Mouse (Mus musculus) lung, embryonic 14.5 days (tissue): ENCODE measurements at regions not wholly inside any gene's neighbourhood (a gene's known extent, or its start where the extent isn't known, plus 50 kb on each side); places are given as distances from the start of the nearest gene placed in this dataset.

Experiments used
- ATAC-seq: fragments of 200-750 bp; cut with Nextera tagmentation; 2 replicates; pipeline ENCODE4 v1.8.0; 2017; ENCODE audit warnings: mild to moderate bottlenecking, moderate TSS enrichment, moderate library complexity; ENCODE audit not compliant: insufficient read depth
- DNase-seq: peaks from one replicate; pipeline ENCODE4 v3.0.0-alpha.2; 2015
- H3K27ac ChIP-seq: fragments of 300-500 bp; sonication (generic); 2 replicates; pipeline ENCODE4 v1.5.1; 2014; ENCODE audit warnings: low read depth, mild to moderate bottlenecking, moderate library complexity
- H3K27me3 ChIP-seq: fragments of 300-500 bp; sonication (generic); 2 replicates; pipeline ENCODE4 v1.6.1; 2014; ENCODE audit warnings: low read length, control low read depth; ENCODE audit not compliant: insufficient read depth
- H3K36me3 ChIP-seq: fragments of 300-500 bp; sonication (generic); 2 replicates; pipeline ENCODE4 v1.6.1; 2014; ENCODE audit warnings: control low read depth; ENCODE audit not compliant: insufficient read depth
- H3K4me1 ChIP-seq: fragments of 300-500 bp; sonication (generic); 2 replicates; pipeline ENCODE4 v1.6.1; 2014; ENCODE audit warnings: antibody characterized with exemption, control low read depth; ENCODE audit not compliant: insufficient read depth
- H3K4me2 ChIP-seq: fragments of 300-500 bp; sonication (generic); 2 replicates; pipeline ENCODE4 v1.6.1; 2014; ENCODE audit warnings: mild to moderate bottlenecking
- H3K4me3 ChIP-seq: fragments of 300-500 bp; sonication (generic); 2 replicates; pipeline ENCODE4 v1.5.1; 2014; ENCODE audit warnings: low read depth, low read length
- H3K9ac ChIP-seq: fragments of 300-500 bp; sonication (generic); 2 replicates; pipeline ENCODE4 v1.6.1; 2014
- H3K9me3 ChIP-seq: fragments of 300-500 bp; sonication (generic); 2 replicates; pipeline ENCODE4 v1.6.1; 2016; ENCODE audit warnings: low read depth, low read length, control low read depth
- CTCF ChIP-seq: IDR thresholded peaks from 2 replicates; pipeline ENCODE4 v1.5.1; 2016; ENCODE audit warnings: antibody characterized with exemption, low read depth
- WGBS: fragments of 180-500 bp; shearing (Covaris S2); extraction: QIAGEN DNeasy Blood & Tissue Kit; methylation state at CpG from one replicate; pipeline ENCODE4 v1.1.7; 2014; 5-methylcytosine and 5-hydroxymethylcytosine counted together

DNA sequence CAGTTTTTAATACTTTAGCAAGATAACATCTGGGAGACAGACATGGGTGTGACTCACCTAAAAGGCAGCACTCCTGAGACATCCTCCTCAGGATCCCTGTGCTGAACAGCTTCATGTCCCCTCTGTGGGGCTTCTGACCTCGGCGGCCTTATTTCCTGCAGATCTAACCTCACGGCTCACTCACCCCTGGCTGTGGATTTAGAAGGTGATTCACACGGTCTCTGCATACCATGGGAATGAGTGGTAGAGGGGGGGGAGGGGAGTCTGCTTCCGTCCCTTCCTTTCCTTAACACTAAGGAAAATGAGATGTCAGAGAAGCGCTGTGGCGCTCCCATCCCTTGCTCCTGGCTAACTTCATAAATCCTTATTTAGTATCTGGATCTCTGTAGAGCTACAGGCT, 123.1 kb upstream of the Klf14 start:
- Histone ChIP-seq H3K4me3 (no peak overlapping the region), H3K36me3 (no peaks in the 10 kb centered on the region), H3K9me3 (no peaks in the 10 kb centered on the region), H3K9ac (no peak overlapping the region), H3K4me2 (no peak overlapping the region), H3K4me1 (peaks cover 9% of the 10 kb centered on the region; the same call in 1 of the 2 replicates), H3K27me3 (no peaks in the 10 kb centered on the region), H3K27ac (no peak overlapping the region)
- DNase-seq (no peak), ATAC-seq (no peak)
- WGBS: 54% methylated on average over 7 of the region's 7 CpGs
- TF ChIP-seq CTCF: no peak

DNA sequence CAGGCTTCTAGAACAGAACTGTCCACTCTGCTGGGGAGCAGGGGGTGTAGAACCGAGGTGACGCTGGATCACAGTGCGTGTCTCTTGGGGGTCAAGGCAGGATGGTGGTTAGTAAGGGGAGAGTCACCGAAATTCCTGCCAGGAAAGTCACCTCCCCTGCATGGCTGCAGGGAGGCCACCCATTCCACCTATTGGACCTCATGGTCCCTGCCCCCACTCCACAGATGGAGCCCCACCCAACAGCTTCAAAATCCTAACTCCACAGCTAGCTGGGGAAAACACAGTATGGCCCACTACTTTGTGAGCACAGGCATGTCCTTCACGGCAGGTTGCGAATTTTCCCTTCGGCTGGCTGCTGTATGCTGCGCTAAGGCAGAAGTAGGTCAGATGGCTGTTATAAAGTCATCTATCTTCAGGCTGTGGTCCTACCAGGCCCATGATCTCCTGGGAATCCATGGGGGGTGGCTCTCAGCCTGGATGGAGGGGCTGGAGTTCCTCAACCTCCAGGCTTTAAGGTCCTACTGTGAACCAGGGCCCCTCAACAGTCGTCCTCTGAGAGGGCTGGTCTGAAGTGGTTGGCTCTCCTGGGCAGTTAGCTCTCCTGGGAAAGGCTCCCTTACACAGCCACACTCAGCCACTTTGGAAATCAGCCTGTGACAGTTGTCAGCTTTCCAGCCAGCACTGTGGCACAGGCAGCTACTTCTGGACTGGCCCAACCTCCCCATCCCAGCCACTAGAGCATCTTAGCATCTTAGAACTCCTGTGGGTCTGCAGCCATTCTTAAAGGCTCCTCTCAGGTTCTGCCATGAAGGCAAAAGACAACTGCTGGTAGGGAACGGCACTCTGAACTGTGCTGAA, 124.0 kb upstream of the Klf14 start:
- H3K4me1 ChIP-seq: peaks cover 12% of the 10 kb centered on the region; the same call in 1 of the 2 replicates
- no peaks in the 10 kb centered on the region for H3K36me3 ChIP-seq
- ATAC-seq: no peak
- no peak for DNase-seq
- no peak overlapping the region for H3K4me2 ChIP-seq
- H3K27ac ChIP-seq: no peak overlapping the region
- H3K9me3 ChIP-seq: no peaks in the 10 kb centered on the region
- H3K9ac ChIP-seq: no peak overlapping the region
- 77% methylated on average over 10 of the region's 10 CpGs for WGBS
- no peak overlapping the region for H3K4me3 ChIP-seq
- H3K27me3 ChIP-seq: no peaks in the 10 kb centered on the region
- TF ChIP-seq CTCF: no peak

DNA sequence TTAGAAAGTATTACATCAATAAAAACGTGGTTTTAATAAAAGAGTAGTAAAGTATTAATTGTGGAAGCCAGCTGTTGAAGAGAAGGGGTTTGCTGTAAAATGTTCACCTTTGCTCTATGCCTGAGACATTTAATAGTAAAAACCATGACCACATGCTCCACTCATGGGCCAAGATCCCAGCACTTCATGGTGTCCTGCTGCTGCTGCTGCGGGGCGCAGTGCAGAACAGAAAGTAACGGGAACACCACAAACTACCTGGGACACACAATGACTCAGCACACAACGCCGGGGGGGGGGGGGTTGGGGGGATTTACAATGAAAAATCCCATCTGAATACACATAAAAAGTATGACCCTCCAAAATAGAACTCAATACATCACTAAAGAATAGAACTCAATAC, 124.8 kb upstream of the Klf14 start:
- no peak for ATAC-seq
- WGBS: 80% methylated on average over 6 of the region's 6 CpGs
- no peaks in the 10 kb centered on the region for H3K27me3 ChIP-seq

DNA sequence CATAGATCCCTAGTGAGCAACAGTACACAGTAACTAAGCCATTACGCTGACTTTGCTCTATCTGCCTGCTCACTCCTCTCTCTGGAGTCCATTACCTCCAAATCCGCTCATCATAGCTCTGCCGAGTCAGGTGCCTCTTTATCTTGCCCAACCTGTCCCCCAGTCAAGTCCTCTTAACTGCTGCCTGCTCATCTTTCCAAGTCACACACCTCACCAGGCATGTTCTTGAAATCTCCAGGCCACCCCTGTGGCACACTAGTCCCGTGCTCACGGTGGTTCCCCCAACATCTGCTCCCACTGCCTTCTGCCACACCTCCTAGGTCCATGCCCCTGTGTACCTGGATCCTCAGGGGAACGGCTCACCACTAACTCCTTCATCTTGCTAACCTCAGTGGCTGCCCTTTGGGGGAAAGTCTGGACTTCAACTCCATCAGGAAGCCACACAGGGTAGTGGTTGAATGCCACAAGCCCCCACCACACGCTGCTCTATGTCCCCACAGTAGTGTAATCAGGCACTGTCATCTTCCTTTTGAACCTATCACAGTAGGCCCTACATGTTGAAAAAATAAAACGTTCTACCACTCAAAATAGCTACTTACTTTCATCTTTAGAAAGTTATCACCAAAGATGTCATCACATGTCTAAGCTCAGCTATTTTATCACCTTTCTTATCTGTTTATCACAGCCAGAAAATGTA, 126.3 kb upstream of the Klf14 start:
- no peak for TF ChIP-seq CTCF
- Histone ChIP-seq H3K36me3 (no peaks in the 10 kb centered on the region), H3K4me2 (no peak overlapping the region), H3K27me3 (no peaks in the 10 kb centered on the region), H3K4me1 (peaks cover 19% of the 10 kb centered on the region), H3K9ac (no peak overlapping the region), H3K27ac (no peak overlapping the region), H3K9me3 (no peaks in the 10 kb centered on the region), H3K4me3 (no peak overlapping the region)
- ATAC-seq: no peak
- WGBS: 58% methylated on average over 8 of the region's 8 CpGs
- DNase-seq: no peak

More for the DNA sequence above, 124.8 kb upstream of the Klf14 start:
- no peak for TF ChIP-seq CTCF
- no peak overlapping the region for H3K9ac ChIP-seq
- H3K4me1 ChIP-seq: peaks cover 14% of the 10 kb centered on the region
- H3K36me3 ChIP-seq: no peaks in the 10 kb centered on the region
- no peak overlapping the region for H3K4me3 ChIP-seq
- no peak overlapping the region for H3K27ac ChIP-seq
- no peaks in the 10 kb centered on the region for H3K9me3 ChIP-seq
- H3K4me2 ChIP-seq: no peak overlapping the region
- DNase-seq: no peak

DNA sequence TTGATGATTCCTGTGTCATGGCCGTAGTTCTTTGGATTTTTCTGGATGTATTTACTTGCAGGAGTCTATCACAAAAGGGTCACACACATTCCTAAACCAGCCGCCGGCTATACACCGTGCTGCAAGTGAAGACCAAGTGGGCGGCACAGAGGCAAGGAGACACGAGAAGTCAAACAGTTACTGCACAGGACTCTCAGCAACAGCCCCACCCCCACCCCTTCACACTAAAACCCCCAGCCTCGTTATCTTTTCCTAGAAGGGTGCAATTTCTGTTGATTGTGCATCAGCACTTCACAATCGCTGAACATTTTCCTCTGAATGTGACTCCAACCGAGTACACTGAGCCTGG, 126.9 kb upstream of the Klf14 start:
- H3K4me1 ChIP-seq: peaks cover 19% of the 10 kb centered on the region
- no peak for ATAC-seq
- no peak overlapping the region for H3K9ac ChIP-seq
- H3K27ac ChIP-seq: no peak overlapping the region
- DNase-seq: no peak
- TF ChIP-seq CTCF: no peak
- H3K27me3 ChIP-seq: no peaks in the 10 kb centered on the region
- H3K4me2 ChIP-seq: no peak overlapping the region
- no peaks in the 10 kb centered on the region for H3K9me3 ChIP-seq
- H3K36me3 ChIP-seq: no peaks in the 10 kb centered on the region
- no peak overlapping the region for H3K4me3 ChIP-seq
- 23% methylated on average over 9 of the region's 9 CpGs for WGBS

DNA sequence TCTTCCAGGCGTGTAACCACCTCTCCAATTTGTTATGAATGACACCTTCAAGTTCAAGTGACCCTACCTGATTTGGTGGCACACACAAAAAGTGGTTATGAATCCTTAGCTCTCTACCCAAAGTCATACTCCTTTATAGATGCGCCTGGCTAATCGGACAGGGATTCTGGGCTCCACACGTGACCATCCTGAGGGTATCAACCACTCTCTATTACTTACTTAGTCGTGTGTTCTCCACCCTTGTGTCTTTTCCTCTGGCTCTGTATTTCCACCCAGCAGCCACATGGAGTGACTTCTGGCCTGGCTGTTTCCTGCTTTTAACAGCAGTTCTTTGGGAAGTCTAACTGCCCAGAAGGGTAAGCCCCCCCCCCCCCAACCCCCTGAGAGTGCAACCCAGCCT, 127.4 kb upstream of the Klf14 start:
- TF ChIP-seq CTCF: no peak
- DNase-seq: no peak

DNA sequence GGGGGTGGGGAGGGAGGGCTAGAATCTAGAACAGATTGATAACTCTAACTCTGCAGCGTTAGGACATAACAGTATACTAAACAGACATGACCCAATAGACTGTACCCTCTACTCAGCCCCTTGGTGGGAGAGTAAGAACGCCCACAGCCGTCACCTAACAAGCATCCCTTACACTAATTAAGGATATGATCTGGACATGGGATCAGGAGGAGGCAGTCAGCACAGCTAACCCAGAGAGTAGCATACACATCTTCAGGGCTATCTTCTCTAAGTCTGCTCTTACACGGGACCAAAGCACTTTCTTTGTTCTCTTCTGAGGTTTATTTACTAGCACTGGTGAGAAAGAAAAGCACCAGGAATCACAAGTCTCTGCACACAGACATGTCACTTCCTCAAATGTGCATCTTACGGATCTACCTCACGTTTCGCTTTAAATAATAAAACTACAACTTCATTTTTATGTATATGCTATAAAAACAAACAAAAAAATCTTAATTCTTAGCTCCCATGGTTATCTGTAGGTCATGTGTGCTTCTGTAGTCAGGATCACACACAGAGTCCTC, 128.0 kb upstream of the Klf14 start:
- Histone ChIP-seq H3K36me3 (no peaks in the 10 kb centered on the region), H3K9ac (no peak overlapping the region), H3K4me2 (no peak overlapping the region; the same call in 1 of the 2 replicates), H3K27ac (peak overlapping the region; percentile 63; the same call in 1 of the 2 replicates), H3K4me3 (no peak overlapping the region), H3K9me3 (no peaks in the 10 kb centered on the region), H3K4me1 (peaks cover 19% of the 10 kb centered on the region), H3K27me3 (no peaks in the 10 kb centered on the region)
- ATAC-seq (no peak), DNase-seq (no peak)
- whole genome bisulfite sequencing: 62% methylated on average over 7 of the region's 7 CpGs
- TF ChIP-seq CTCF: no peak

More for the DNA sequence above, 127.4 kb upstream of the Klf14 start:
- Histone ChIP-seq H3K27me3 (no peaks in the 10 kb centered on the region), H3K4me2 (no peak overlapping the region), H3K27ac (no peak overlapping the region), H3K36me3 (no peaks in the 10 kb centered on the region), H3K4me1 (peaks cover 19% of the 10 kb centered on the region), H3K9me3 (no peaks in the 10 kb centered on the region), H3K4me3 (no peak overlapping the region), H3K9ac (no peak overlapping the region)
- ATAC-seq: no peak
- whole genome bisulfite sequencing: 81% methylated on average over 5 of the region's 5 CpGs
